Mouse (Mus musculus) induced T-regulatory cell, adult 2 months (primary cell): ENCODE results near the gene Wdr74.
A peak's percentile ranks its signal among the peaks of the same experiment; 100 is the strongest.

Experiments used
- DNase-seq: peaks from one replicate; pipeline ENCODE4 v3.0.0-alpha.2; 2012; ENCODE audit warnings: low read depth

The Wdr74 gene

DNA sequence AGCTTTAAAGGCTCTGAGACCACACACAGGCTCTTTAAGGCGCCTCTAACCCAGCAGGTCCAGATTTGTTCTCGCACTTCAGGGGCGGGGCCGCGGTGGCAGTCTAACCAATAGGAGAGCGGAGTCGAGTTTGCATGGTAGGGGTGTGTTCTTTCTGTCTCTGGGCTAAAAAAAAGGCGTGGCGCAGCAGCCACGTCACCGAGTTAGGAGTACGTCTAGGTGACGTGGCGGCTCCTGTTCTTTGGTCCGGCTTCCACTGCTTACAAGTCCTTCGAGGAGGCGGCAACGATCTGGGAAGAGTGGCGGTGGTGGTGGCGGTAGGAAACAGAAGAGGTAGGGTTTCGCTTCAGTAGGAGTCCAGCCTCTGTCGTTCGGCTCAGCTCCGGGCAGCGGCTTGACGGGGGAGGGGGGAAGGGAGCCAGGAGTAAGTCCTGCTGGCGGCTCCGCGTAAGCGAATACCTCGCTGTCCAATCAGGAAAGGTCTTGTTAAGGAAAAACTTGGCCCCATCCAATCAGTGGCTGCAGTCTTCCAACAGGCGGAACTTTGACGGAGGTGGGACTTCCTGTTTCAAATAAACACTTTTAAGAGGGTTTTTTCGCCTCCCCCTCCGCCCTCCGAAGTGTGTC lies 5.7 kb downstream of the Wdr74 start, which contains the start of gene Stx5a:
Gene Stx5a, plus strand, starts transcription at position 171 of the 627 bp plus-strand sequence.
- peak; percentile 99 for DNase-seq

DNA sequence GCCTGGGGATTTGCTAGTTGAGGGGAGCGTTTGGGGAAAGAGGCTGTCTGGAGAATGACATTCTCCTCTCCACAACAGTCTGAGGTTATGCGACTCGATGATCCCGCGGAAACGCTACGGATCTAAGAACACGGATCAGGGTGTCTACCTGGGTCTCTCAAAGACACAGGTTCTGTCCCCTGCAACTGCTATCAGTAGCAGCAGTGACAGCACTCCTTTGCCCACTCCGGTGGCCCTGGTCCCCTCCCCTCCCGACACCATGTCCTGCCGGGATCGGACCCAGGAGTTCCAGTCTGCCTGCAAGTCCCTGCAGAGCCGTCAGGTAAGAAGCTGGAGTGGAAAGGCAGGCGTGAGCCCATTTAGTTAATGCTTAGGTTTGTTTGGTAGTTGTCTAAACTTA lies 6.5 kb downstream of the Wdr74 start:
- no peak for DNase-seq

DNA sequence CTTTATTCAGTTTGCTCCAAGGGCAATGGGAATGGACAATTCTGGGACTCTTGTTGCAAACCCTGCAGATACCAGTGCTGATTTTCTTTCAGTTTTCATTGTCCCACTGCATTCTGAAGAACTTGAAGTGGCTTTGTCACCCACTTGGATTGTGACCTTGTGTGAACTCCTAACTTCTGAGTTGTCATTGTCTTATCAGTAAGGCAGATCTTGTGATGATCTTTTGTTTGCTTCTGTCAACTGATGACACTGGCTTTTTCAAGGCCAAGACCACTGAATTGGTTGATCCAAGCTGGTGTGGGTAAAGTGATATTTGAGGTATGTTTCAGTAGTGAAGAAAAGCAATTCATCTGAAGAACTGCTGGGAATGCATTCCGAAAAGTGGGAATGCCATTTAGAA lies 9.8 kb downstream of the Wdr74 start:
- DNase-seq = no peak

DNA sequence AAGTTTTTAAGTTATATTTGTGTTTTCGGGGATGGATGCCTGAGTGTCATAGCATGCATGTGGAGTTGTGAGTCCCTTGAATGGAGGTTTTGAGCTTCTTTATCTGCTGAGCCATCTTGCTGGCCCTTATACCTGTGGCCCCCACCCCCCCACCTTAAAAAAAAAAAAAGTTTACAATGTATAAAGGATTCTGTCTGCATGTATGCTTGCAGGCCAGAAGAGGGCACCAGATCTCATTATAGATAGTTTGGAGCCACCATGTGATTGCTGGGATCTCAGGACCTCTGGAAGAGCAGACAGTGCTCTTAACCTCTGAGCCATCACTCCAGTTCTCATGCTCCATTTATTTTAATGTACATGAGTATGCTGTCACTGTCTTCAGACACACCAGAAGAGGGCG lies 11.7 kb downstream of the Wdr74 start:
- peak; percentile 56 for DNase-seq

DNA sequence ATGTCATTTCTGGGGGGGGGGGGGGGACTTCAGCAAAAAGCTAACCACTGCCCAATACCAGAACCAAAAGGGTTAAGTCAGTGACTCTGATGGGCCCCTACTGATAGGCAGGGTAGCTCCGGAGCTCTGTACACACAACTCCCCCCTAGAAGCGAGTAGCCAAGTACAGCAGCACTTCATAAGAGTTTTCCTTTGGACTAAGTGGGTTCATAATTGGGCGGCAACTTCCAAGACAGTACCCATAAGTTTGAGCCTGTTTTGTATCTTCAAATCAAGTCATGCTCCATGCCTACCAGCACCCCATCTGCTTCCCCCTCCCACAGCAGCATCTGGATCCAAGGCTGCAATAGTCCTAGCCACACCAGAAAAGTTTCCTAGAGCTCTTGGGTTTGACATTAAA lies 20.0 kb downstream of the Wdr74 start:
- no peak for DNase-seq

DNA sequence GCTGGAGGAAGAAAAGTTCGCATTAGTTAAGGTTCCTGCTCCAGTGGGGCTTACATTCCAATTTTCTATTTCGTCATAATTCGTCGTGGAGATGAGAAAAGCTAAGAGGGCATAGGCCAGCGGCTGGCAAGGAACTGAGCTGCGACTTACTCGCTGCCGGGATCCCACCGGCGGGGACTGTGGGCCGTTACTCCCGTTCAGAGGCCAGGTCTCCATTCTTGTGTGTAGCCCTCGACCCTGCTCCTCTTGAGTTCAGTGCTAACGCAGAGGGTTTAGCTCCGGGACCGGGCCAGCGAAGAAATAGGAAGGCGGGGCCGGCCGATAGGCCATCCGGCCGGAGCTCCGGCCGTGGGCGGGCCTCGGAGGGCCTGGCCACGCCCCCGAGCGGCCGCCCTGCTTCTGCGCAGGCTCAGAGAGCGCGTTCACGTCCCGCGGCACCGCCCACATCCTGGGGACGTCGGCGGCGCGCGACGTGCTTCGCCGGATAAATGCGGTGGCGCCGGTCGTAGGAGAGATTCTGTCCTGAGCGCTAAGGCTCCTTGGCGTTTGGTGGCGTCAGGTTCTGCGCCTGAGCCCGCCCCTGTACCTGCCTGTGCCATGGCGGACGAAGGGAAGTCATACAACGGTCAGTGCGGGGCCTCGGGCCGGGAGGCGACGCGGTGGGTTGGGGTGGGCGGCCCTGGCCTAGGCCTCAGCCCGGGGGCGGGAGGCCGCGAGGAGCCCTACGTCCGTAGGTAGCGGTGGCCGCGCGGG lies 21.2 kb downstream of the Wdr74 start, which contains the start of gene Nxf1:
Gene Nxf1, plus strand, starts transcription at position 439 of the 753 bp plus-strand sequence.
- DNase-seq = peak; percentile 97

DNA sequence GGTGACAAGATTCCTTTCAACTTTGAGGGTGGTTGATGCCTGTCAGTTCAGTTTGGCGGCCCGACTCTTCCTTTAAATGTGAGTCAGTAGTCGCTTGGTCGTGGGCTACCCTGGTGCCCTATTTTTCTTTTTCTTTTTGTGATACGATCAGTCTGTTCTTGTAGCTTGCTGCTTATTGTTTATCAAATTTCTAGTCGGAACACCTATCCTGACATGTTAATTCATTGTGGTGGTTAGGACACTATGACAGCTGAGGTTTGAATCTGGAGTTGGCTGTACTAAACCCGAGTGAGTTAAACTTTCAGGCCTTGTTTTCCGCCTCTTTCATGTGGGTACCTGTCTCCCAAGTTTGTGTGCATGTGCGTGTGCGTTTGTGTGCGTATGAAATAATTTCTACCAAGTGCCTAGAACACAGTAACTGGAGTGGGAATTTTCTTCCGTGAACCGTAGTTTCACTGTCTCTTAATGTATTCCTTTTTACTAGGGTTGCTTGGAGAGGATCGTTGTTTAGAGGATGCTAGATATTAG lies 21.9 kb downstream of the Wdr74 start:
- peak; percentile 66 for DNase-seq

DNA sequence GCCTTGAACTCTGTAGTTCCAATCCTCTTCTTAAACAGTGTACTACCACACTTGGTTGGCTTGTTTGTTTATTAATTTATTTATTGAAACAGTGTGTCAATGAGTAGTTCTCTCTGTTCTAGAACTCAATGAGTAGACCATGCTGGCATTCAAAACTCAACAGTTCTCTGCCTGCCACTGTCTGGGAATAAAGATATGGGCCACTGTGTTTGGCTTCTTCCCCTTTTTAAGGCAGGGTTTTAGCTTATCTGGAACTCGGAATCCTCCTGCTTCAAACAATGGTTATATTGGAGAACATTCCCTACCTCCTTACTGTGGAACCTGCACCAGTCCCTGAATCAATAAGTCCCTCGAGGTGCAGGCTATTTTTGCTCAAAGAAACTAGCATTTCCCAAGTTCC lies 23.3 kb downstream of the Wdr74 start:
- DNase-seq = no peak

DNA sequence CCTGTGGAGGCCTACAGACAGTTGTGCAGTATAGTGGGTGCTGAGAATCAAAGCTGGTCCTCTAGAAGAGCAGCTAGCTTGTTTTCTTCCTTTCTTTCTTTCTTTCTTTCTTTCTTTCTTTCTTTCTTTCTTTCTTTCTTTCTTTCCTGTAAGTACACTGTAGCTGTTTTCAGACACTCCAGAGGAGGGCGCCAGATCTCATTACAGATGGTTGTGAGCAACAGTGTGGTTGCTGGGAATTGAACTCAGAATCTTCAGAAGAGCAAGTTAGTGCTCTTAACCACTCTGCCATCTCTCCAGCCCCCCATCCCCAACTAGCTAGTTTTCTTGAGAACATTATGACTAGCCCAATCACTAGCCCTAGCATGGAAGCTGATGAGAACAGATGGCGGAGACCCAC lies 25.1 kb downstream of the Wdr74 start:
- peak; percentile 52 for DNase-seq

DNA sequence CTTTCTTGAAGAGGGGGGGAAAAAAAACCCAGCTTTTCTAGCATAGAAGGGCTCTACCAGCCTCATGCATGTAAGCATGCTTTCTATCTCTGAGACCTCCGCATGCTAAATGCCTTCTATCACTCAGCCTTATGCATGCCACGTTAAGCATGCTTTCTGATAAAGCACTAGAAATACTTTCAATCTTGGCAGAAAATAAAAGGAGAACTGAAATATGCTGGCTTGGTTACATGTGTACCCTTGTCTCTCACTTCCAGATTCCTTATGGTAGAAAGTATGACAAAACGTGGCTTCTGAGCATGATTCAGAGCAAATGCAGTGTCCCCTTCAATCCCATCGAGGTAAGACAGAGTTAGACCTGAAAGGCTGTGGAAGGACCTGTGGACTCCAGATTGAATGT lies 27.6 kb downstream of the Wdr74 start:
- DNase-seq = no peak

DNA sequence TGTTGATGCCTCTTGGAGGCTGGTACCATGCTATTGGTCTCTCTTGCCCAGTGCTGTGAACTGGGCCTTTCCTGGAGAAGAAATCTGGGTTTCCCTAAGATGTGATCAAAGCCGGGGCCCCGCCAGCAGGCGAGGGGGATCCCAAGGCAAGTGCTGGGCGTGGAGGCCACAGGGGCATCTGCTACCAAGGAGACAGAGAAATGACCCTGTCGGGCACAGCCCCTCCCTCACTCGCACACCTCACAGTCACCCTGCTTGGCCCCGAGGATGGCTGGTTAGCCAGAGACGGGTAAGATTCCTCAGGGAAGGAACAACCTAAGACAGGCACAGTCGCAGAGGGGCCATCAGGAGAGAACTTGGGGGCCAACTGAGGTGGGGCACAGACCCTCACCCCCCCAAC lies 29.9 kb downstream of the Wdr74 start:
- no peak for DNase-seq

DNA sequence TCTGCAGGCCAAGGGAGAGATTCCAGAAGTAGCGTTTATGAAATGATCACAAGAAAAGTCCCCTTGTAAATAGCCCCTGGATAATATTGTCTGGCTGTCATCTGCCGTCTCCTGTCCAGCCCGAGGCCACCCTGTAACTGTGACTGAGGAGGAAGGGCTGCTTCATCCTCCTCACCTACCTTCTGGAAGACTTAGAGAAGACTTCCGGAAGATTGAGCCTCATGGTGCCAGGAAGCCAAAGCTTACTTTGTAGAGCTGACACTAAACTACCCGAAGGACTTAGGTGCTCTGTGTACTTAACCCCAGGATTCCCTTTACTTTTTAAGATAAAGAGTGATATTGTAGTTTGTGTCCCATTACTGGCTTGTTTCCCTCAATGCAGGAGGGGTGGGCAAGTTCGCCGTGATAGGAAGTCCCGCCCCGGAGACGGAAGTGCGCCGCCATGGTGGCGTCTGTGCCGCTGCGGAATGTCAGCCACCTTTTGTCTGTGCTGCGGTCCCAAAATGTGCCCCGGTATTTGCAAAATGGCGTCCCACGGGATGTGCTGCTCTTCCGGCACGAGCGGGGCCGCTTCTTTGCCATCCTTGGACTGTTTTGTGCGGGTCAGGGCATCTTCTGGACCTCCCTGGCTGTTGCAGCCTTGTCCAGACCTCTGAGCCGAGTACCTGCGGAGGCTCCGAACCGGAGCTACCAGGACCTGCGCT lies 35.1 kb downstream of the Wdr74 start, which contains the start of gene Tmem223:
Gene Tmem223, plus strand, starts transcription at position 430 of the 704 bp plus-strand sequence.
- DNase-seq = peak; percentile 91

DNA sequence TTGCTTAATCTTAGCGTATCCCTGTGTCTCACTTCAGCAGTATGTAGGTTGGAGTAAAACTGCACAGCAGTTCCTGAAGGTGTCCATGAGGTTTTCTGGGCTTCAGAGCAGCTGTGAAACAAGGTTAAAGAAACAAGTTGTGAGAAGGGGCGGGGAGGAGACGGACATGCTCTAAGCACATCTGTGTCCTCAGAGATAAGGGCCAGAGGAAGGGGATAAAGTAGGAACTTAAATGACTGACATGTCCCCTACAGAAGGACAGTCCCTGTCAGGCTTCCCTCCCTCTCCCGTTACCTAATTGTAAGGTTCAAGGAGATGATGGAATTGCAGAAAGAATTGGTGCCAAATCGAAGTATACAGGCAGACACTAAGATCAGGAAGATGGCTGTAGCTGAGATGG lies 37.4 kb downstream of the Wdr74 start:
- no peak for DNase-seq

DNA sequence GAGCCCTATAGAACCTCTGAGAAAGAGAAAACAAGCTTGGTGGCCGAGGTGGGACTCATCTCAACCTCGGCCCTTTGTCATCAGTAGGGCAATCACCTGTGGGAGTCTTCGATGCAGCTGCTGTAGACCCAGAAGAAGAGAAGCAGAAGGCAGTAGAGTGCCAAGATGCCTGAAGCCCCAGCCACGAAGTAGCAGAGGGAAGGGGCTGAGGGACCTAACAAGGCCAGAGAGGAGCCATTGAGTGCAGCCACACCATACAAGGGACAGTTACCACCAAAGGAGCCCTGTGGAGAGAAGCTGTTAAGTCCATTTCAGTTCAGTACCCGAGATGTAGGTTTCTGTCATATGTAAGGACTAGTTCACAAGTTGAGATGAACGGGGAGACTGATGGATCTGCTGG lies 37.8 kb downstream of the Wdr74 start:
- no peak for DNase-seq

DNA sequence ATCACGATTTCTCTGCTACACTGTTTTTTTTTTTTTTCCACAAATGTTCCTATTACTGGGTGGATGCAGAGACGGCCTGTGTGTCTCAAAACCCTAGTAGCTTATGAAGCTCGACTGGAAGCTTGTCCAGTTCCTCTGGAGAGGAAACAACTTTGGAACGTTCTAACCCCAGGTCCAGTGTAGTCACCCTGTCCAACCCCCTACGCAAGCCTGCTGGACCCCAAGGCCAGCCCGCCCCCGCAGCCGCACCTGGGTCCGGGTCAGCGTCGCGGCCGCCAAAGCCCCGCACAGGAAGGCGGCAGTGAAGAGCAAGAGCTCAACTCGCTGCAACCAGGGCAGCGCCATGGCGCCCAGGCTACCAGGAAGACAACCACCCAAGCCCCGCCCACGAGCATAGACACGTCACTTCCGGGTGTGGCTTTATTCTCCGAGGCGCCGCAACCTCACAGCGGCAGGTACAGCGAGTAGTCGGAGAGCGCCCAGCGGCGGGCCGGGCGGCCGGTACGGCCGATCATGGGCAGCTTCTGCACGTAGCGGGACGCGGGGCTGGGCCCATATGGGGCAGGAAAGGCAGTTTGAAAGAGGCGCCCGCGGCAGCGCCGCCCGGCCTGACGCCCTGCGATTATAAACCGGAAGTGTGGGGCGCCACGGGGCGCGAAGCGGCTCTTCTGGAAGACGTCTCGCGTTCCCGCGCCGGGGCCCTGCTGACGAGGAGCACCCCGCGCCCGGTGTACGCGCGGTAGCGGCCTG lies 38.6 kb downstream of the Wdr74 start, which contains the start of gene Tmem179b:
Gene Tmem179b, minus strand, starts transcription at position 382 of the 750 bp plus-strand sequence.
- DNase-seq = peak; percentile 99

DNA sequence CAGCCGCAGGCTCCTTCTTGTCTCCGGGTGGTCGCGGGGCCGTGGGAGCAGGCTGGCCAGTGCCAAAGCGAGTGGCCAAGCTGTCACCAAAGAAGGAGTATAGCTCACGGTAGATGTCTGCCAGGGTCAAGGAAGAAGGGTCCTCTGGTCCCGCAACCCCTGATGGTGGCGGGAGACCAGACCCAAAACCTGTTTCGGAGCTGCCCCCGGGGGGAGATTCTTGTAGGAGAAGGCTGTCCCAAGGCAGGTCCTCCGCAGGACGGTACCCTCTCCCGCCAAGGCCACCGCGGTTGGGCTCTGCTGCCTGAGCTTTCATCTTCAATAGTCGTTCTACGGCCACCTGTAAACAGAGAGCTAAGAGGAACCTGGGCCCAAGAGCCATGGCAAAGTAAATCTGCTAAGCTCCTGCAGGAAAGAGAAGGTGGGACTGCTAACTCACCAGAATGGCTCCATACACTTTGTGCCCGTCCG lies 39.4 kb downstream of the Wdr74 start:
- no peak for DNase-seq

DNA sequence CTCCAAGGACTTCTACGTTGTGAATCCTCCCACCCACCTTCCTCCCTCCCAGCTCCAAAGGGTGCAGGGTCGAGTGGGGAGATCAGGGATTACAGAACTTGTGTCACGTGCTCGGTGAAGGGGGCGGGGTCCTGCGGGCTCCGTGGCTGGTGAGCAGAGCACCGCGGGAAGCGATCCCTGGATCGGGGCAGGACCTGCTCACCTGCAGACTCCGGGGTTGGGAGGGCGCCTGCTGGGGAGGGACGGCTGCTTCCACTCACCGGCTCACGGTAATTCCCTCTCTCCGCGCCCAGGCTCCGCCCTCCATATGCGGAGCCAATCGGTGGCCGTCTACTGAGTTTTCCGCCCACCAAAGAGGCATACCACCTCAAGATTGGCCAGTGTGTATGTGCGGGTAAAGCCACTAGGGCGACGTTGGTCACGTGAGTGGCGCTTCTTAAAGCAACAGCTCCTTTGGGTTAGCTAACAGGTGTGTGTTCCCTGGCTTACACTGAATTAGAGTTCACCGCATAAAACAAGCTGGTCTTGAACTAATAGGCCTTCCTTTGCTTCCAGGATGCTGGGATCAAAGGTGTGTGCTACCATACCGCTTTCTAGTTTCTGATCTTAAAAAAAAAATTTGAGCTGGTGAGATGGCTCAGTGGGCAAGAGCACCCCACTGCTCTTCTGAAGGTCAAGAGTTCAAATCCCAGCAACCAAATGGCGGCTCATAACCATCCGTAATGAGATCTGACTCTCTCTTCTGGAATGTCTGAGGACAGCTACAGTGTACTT lies 50.6 kb downstream of the Wdr74 start, which contains the start of gene Taf6l:
Gene Taf6l, minus strand, starts transcription at position 410 of the 774 bp plus-strand sequence.
- peak; percentile 97 for DNase-seq

DNA sequence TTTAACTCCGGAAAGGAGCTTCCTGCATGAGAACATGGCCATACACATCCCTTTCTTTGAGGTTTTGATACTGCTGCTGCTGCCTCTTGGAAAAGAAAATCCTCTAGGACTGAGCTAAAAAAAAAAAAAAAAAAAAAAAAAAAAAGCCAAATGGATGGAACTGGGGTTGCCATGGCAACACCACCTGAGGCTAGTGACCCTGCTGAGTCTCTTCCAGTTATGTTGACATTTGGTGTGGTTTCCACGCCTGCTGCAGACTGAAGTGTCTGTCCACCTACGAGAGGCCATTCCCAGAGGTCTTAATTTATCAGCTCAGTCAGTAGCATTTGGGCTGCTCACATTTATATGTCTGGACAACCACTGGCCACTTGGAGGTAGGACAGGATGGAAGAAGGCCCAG lies 52.9 kb downstream of the Wdr74 start:
- no peak for DNase-seq

DNA sequence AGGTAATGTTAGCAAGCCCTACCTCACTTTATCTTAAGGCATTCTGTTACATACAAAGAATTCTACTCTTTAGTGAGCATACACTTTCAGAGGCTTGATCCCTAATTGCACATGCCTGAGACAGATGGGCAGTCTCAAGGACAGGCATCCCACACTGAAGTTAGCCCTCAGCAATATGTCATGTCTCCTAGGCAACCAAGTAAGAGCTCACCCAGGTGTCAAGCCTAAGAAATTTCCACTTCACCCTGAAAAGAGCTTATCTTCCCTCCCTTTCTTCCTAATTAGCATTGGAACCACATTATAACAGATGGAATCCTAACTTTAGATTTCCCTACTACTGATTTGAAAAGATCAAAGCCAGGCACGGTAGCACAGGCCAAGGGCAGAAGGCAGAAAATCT lies 53.5 kb downstream of the Wdr74 start:
- DNase-seq = no peak

DNA sequence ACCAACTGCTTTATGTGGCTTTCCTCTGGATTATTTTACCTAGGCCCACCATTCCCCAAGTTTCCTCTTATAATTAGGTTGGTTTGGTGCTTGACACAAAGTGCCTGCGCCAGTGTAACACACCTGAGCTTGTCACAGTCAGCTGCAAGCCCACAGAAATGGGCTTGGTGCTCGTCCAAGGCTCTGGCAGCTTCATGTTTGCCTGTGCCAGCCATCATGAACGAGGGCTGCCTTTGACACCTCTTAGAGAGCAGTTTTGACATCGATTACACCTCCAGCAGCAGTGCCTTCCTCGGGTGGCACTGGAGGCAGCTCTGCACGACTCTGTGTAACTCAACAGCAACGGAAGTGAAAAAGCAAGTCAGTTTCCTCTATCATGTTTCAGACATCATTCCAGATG lies 54.5 kb downstream of the Wdr74 start:
- DNase-seq = no peak
